Mouse (Mus musculus) MEL (cell line): ENCODE measurements around the gene Atrx.

Experiments
- CHD1 ChIP-seq: IDR thresholded peaks from 2 replicates; pipeline ENCODE4 v1.6.1; 2012; ENCODE audit warnings: low read depth, mild to moderate bottlenecking, inconsistent platforms, low read length, improper control_type of control experiment
- CTCF ChIP-seq, 3 experiments: IDR thresholded peaks in 2 of 3; conservative IDR thresholded peaks in 1 of 3; 2 replicates each; pipeline ENCODE4 v1.5.1; 2011 to 2012; ENCODE audit warnings: low read length in 3 of 3, low read depth in 2 of 3, mild to moderate bottlenecking in 2 of 3, improper control_type of control experiment in 1 of 3, inconsistent platforms in 1 of 3, mixed read lengths in 1 of 3, moderate library complexity in 1 of 3; ENCODE audit not compliant: control insufficient read depth in 1 of 3, insufficient read depth in 1 of 3, poor library complexity in 1 of 3, severe bottlenecking in 1 of 3
- E2F4 ChIP-seq: IDR thresholded peaks from 2 replicates; pipeline ENCODE4 v1.6.1; 2011; ENCODE audit warnings: low read depth, low read length, improper control_type of control experiment, borderline replicate concordance
- EP300 ChIP-seq, 2 experiments: IDR thresholded peaks; 2 replicates each; pipeline ENCODE4 v1.6.1; 2011; ENCODE audit warnings: improper control_type of control experiment in 2 of 2, low read length in 2 of 2, low read depth in 1 of 2, mild to moderate bottlenecking in 1 of 2
- ETS1 ChIP-seq: IDR thresholded peaks from 2 replicates; pipeline ENCODE4 v1.6.1; 2012; ENCODE audit warnings: low read depth, mild to moderate bottlenecking, inconsistent platforms, low read length, improper control_type of control experiment, moderate library complexity
- HCFC1 ChIP-seq: IDR thresholded peaks from 2 replicates; pipeline ENCODE4 v1.6.1; 2012; ENCODE audit warnings: low read depth, mild to moderate bottlenecking, inconsistent platforms, low read length, improper control_type of control experiment, moderate library complexity
- MYB ChIP-seq: IDR thresholded peaks from 2 replicates; pipeline ENCODE4 v1.6.1; 2011; ENCODE audit warnings: mild to moderate bottlenecking, low read depth, low read length, improper control_type of control experiment
- NELFE ChIP-seq: IDR thresholded peaks from 2 replicates; pipeline ENCODE4 v1.6.1; 2011; ENCODE audit warnings: low read depth, low read length, improper control_type of control experiment
- SMC3 ChIP-seq: IDR thresholded peaks from 2 replicates; pipeline ENCODE4 v1.6.1; 2011; ENCODE audit warnings: low read depth, low read length, improper control_type of control experiment
- TBP ChIP-seq: IDR thresholded peaks from 2 replicates; pipeline ENCODE4 v1.8.0; 2011; ENCODE audit warnings: low read depth, low read length, improper control_type of control experiment
- ZC3H11A ChIP-seq: IDR thresholded peaks from 2 replicates; pipeline ENCODE4 v1.6.1; 2012; ENCODE audit warnings: low read depth, mild to moderate bottlenecking, inconsistent platforms, low read length, improper control_type of control experiment
- ZKSCAN1 ChIP-seq: IDR thresholded peaks from 2 replicates; pipeline ENCODE4 v1.6.1; 2012; ENCODE audit warnings: low read depth, mild to moderate bottlenecking, inconsistent platforms, low read length, improper control_type of control experiment, moderate library complexity

DNA sequence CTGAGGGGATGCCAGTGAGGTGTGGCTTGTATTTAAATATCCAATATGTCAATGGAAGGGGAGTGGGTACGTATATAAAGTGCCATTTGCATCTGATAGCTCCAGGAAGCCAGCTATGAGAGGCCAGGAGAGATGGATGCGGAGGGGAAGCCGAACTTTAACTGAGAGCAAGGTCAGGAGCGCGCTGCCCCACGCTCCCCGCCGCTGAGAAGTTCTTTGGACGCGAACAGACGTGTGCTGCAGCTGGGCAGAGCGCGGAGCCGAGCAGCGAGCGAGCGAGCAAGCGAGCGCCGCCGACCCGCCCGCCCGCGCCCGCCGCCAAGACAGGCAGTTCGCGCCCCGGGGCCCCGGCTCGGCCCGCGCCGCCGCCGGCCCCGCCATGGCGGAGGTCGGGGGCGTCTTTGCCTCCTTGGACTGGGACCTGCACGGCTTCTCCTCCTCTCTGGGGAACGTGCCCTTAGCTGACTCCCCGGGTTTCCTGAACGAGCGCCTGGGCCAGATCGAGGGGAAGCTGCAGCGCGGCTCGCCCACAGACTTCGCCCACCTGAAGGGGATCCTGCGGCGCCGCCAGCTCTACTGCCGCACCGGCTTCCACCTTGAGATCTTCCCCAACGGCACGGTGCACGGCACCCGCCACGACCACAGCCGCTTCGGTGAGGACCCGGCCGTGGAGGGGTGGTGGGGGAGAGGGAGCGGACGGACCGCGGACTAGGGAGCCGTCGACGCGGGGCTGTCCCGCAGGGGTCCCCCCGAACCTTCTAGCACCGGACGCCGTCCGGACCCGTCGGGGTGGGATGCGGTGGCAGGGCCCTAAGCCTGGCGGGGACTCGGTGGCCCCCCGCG is 164.8 kb downstream of the Atrx start, which contains the start of gene Fgf16:
- no peak for TF ChIP-seq EP300 (IDR thresholded peaks at IDR 0.05; ENCODE audit: low read depth in 1 of 2, low read length in 2 of 2)
- no peak for TF ChIP-seq CTCF (IDR thresholded peaks at IDR 0.05 in 2 of 3, conservative IDR thresholded peaks at IDR 0.05 in 1 of 3; ENCODE audit: control insufficient read depth in 1 of 3, insufficient read depth in 1 of 3, low read depth in 2 of 3, low read length in 3 of 3, poor library complexity in 1 of 3, severe bottlenecking in 1 of 3)
- no peak for TF ChIP-seq CHD1
- TF ChIP-seq SMC3: no peak
- TF ChIP-seq HCFC1: no peak
- TF ChIP-seq MYB: no peak
- no peak for TF ChIP-seq E2F4
- TF ChIP-seq ETS1: no peak
- no peak for TF ChIP-seq ZKSCAN1
- TF ChIP-seq NELFE: no peak
- no peak for TF ChIP-seq TBP
- TF ChIP-seq ZC3H11A: no peak
